Mouse (Mus musculus): Measurements from ENCODE around the gene Zfp341.

The Zfp341 gene

GRCm38 (mm10) chr2:154638521-154638920 lies 25.4 kb downstream of the Zfp341 start:
- no peak for DNase-seq

- DNase-seq = no peak
These were observed 26.0 kb downstream of the Zfp341 start for GRCm38 (mm10) chr2:154639115-154639514.

- DNase-seq = no peak
These were observed 28.1 kb downstream of the Zfp341 start for GRCm38 (mm10) chr2:154641176-154641575.

GRCm38 (mm10) chr2:154642005-154642459 lies 28.9 kb downstream of the Zfp341 start:
- peak; percentile 41 for DNase-seq

GRCm38 (mm10) chr2:154642712-154643385 lies 29.8 kb downstream of the Zfp341 start:
- no peak for DNase-seq

- peak; percentile 36 for DNase-seq
These were observed 33.5 kb downstream of the Zfp341 start for GRCm38 (mm10) chr2:154646634-154647033.

- DNase-seq = peak; percentile 71
These were observed 35.0 kb downstream of the Zfp341 start for GRCm38 (mm10) chr2:154648086-154648485.

- DNase-seq = no peak
These were observed 37.3 kb downstream of the Zfp341 start for GRCm38 (mm10) chr2:154650404-154650803.

GRCm38 (mm10) chr2:154651363-154651762 lies 38.3 kb downstream of the Zfp341 start, which contains the start of gene Chmp4b:
TSS of gene Chmp4b (plus strand) at chr2:154651705.
- DNase-seq = peak; percentile 77

GRCm38 (mm10) chr2:154654976-154655375 lies 41.9 kb downstream of the Zfp341 start:
- DNase-seq = no peak

- DNase-seq = no peak
These were observed 42.8 kb downstream of the Zfp341 start for GRCm38 (mm10) chr2:154655878-154656414.

GRCm38 (mm10) chr2:154656710-154657485 lies 43.8 kb downstream of the Zfp341 start:
- DNase-seq = peak; percentile 98

GRCm38 (mm10) chr2:154657486-154658237 lies 44.6 kb downstream of the Zfp341 start:
- peak; percentile 47 for DNase-seq

GRCm38 (mm10) chr2:154659070-154659469 lies 46.0 kb downstream of the Zfp341 start:
- DNase-seq = no peak

- no peak for DNase-seq
These were observed 46.5 kb downstream of the Zfp341 start for GRCm38 (mm10) chr2:154659531-154660074.

GRCm38 (mm10) chr2:154668680-154669079 lies 55.6 kb downstream of the Zfp341 start:
- no peak for DNase-seq

GRCm38 (mm10) chr2:154670106-154670505 lies 57.0 kb downstream of the Zfp341 start:
- no peak for DNase-seq

GRCm38 (mm10) chr2:154670741-154671140 lies 57.6 kb downstream of the Zfp341 start:
- DNase-seq = no peak

GRCm38 (mm10) chr2:154674008-154674407 lies 60.9 kb downstream of the Zfp341 start:
- no peak for DNase-seq

GRCm38 (mm10) chr2:154676653-154677609 lies 63.8 kb downstream of the Zfp341 start:
- DNase-seq = peak; percentile 57

- peak; percentile 83 for DNase-seq
These were observed 64.6 kb downstream of the Zfp341 start for GRCm38 (mm10) chr2:154677651-154678139.

Measured in kidney, postnatal 14 days (tissue).